Mouse (Mus musculus): ENCODE measurements around the gene Accsl. TPM values are rescaled to one million over a fixed set of nuclear protein-coding genes. Genes with fewer than 3 reads are reported as not detected.
A peak's percentile ranks its signal among the peaks of the same experiment; 100 is the strongest.

Gene Accsl
- polyA plus RNA-seq, 1 experiment, result not detected

GRCm38 (mm10) chr2:93858845-93859244 is 10.1 kb downstream of the Accsl start:
- TF ChIP-seq POLR2A (IDR thresholded peaks at IDR 0.05; ENCODE audit: borderline replicate concordance, extremely low read depth, low read depth, low read length) (no peak), CTCF (IDR thresholded peaks at IDR 0.05; ENCODE audit: insufficient read depth, low read length) (no peak)
- H3K4me3 ChIP-seq (replicated peaks; ENCODE audit: extremely low read depth, low read depth, low read length), result no peak overlapping the region
- 59% methylated on average over 12 of the region's 12 CpGs for WGBS
- no peak for DNase-seq
- H3K4me1 ChIP-seq (ENCODE audit: control insufficient read depth, insufficient read depth, low read length), result no peaks in the 10 kb centered on the region

- TF ChIP-seq POLR2A (IDR thresholded peaks at IDR 0.05; ENCODE audit: borderline replicate concordance, extremely low read depth, low read depth, low read length) (no peak), CTCF (IDR thresholded peaks at IDR 0.05; ENCODE audit: insufficient read depth, low read length) (no peak)
- no peak for DNase-seq
- Histone ChIP-seq H3K4me1 (ENCODE audit: control insufficient read depth, insufficient read depth, low read length) (peaks cover 6% of the 10 kb centered on the region), H3K4me3 (replicated peaks; ENCODE audit: extremely low read depth, low read depth, low read length) (no peak overlapping the region)
- 89% methylated on average over 1 of the region's 1 CpGs for WGBS
Observed at GRCm38 (mm10) chr2:93851303-93851702, 17.7 kb downstream of the Accsl start.

- WGBS, result 29% methylated on average over 13 of the region's 13 CpGs
- Histone ChIP-seq H3K4me1 (ENCODE audit: control insufficient read depth, insufficient read depth, low read length) (peaks cover 6% of the 10 kb centered on the region), H3K4me3 (replicated peaks; ENCODE audit: extremely low read depth, low read depth, low read length) (no peak overlapping the region)
- no peak for DNase-seq
- TF ChIP-seq POLR2A (IDR thresholded peaks at IDR 0.05; ENCODE audit: borderline replicate concordance, extremely low read depth, low read depth, low read length) (no peak), CTCF (IDR thresholded peaks at IDR 0.05; ENCODE audit: insufficient read depth, low read length) (no peak)
Observed at GRCm38 (mm10) chr2:93850317-93850944, 18.5 kb downstream of the Accsl start.

GRCm38 (mm10) chr2:93849505-93850089 is 19.4 kb downstream of the Accsl start, which contains the start of gene Accs:
Accs (minus strand) TSS chr2:93849943.
- H3K4me3 ChIP-seq (replicated peaks; ENCODE audit: extremely low read depth, low read depth, low read length), result peak within 1 kb of the TSS; percentile 71
- under 1% methylated on average over 28 of the region's 28 CpGs for WGBS
- DNase-seq, result peak; percentile 74
- TF ChIP-seq POLR2A (IDR thresholded peaks at IDR 0.05; ENCODE audit: borderline replicate concordance, extremely low read depth, low read depth, low read length) (peak; percentile 31; the same call in 1 of the 2 replicates), CTCF (IDR thresholded peaks at IDR 0.05; ENCODE audit: insufficient read depth, low read length) (peak; percentile 57)
- peaks cover 6% of the 10 kb centered on the region for H3K4me1 ChIP-seq (ENCODE audit: control insufficient read depth, insufficient read depth, low read length)

DNA sequence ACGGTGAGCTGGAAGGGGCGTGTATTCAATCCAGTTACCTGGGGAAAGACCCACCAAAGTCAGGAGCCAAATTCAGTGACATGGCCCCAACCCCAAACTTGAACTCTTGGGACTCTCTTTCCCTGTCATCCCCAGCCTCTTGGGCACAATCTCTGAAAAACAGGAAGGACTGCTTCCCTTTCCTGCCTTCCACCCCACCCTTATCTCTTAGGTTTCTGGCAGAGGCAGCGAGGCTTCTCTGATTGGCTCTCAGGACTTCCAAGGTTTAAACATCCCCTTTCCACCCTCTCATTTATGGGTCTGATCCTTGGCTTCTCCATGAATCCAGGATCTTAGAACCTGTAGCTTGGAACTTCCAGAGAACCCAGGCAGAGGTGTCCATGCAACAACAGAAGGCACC is 27.6 kb downstream of the Accsl start:
- 79% methylated on average over 3 of the region's 3 CpGs for WGBS
- no peak for DNase-seq
- TF ChIP-seq CTCF (IDR thresholded peaks at IDR 0.05; ENCODE audit: insufficient read depth, low read length) (no peak), POLR2A (IDR thresholded peaks at IDR 0.05; ENCODE audit: borderline replicate concordance, extremely low read depth, low read depth, low read length) (no peak)
- H3K4me1 ChIP-seq (ENCODE audit: control insufficient read depth, insufficient read depth, low read length), result no peaks in the 10 kb centered on the region
- H3K4me3 ChIP-seq (replicated peaks; ENCODE audit: extremely low read depth, low read depth, low read length), result no peak overlapping the region

DNA sequence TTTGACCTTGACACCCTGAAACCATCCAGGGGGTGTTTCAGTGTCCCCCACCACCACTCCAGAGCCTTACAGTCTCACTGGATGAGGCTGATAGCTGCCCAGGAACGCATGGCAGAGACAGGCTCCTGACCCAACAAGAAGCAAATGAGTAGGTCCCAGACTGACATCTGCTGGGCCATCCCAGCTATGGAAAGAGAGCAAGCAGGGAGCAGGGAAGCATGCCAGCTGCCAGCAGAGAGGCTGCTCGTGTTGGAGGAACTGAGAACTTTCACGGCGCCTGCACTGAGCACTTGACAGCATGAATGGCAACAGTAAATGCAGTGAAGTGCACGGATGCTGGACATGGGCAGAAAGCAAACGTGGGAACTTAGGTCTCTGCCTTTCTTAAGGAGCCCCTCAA is 28.8 kb downstream of the Accsl start:
- no peak for DNase-seq
- no peak overlapping the region for H3K4me3 ChIP-seq (replicated peaks; ENCODE audit: extremely low read depth, low read depth, low read length)
- no peaks in the 10 kb centered on the region for H3K4me1 ChIP-seq (ENCODE audit: control insufficient read depth, insufficient read depth, low read length)
- TF ChIP-seq POLR2A (IDR thresholded peaks at IDR 0.05; ENCODE audit: borderline replicate concordance, extremely low read depth, low read depth, low read length) (no peak), CTCF (IDR thresholded peaks at IDR 0.05; ENCODE audit: insufficient read depth, low read length) (no peak)
- WGBS, result 79% methylated on average over 6 of the region's 6 CpGs

GRCm38 (mm10) chr2:93838931-93839330 is 30.0 kb downstream of the Accsl start:
- 88% methylated on average over 4 of the region's 4 CpGs for WGBS
- Histone ChIP-seq H3K4me1 (ENCODE audit: control insufficient read depth, insufficient read depth, low read length) (no peaks in the 10 kb centered on the region), H3K4me3 (replicated peaks; ENCODE audit: extremely low read depth, low read depth, low read length) (no peak overlapping the region)
- TF ChIP-seq CTCF (IDR thresholded peaks at IDR 0.05; ENCODE audit: insufficient read depth, low read length), result no peak
- TF ChIP-seq POLR2A (IDR thresholded peaks at IDR 0.05; ENCODE audit: borderline replicate concordance, extremely low read depth, low read depth, low read length), result no peak
- no peak for DNase-seq

DNA sequence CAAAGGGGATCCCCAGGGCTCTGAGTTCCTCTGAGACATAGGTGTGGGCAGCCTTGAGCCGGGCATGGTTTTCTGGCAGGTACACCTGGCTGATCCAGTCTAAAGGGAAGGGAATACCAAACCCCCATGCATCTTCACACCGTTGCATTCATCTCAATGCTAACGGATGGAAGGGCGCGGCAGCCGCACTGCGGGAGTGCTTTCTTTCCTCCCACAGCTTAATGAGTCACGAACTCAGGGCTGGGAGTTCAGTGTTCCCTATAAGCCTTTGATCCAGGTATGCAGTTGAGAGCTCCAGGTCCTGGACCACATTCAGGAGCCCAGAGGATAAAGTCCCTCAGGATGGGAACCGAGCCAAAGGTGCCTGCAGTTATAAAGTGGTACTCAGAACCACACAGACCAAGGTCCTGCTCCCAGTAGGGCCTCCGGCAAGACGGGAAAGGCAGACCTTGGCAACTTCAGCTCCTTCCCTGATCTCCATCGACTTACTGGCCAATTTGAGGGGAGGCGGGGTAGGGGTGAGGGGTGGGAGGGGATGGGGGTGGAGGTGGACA is 32.6 kb downstream of the Accsl start:
- Histone ChIP-seq H3K4me1 (ENCODE audit: control insufficient read depth, insufficient read depth, low read length) (no peaks in the 10 kb centered on the region), H3K4me3 (replicated peaks; ENCODE audit: extremely low read depth, low read depth, low read length) (no peak overlapping the region)
- DNase-seq, result no peak
- 78% methylated on average over 13 of the region's 13 CpGs for WGBS
- TF ChIP-seq POLR2A (IDR thresholded peaks at IDR 0.05; ENCODE audit: borderline replicate concordance, extremely low read depth, low read depth, low read length) (no peak), CTCF (IDR thresholded peaks at IDR 0.05; ENCODE audit: insufficient read depth, low read length) (no peak)

GRCm38 (mm10) chr2:93835596-93835995 is 33.4 kb downstream of the Accsl start:
- no peak for TF ChIP-seq POLR2A (IDR thresholded peaks at IDR 0.05; ENCODE audit: borderline replicate concordance, extremely low read depth, low read depth, low read length)
- no peak for TF ChIP-seq CTCF (IDR thresholded peaks at IDR 0.05; ENCODE audit: insufficient read depth, low read length)
- Histone ChIP-seq H3K4me3 (replicated peaks; ENCODE audit: extremely low read depth, low read depth, low read length) (no peak overlapping the region), H3K4me1 (ENCODE audit: control insufficient read depth, insufficient read depth, low read length) (no peaks in the 10 kb centered on the region)
- 83% methylated on average over 11 of the region's 11 CpGs for WGBS
- no peak for DNase-seq

- Histone ChIP-seq H3K4me3 (replicated peaks; ENCODE audit: extremely low read depth, low read depth, low read length) (no peak overlapping the region), H3K4me1 (ENCODE audit: control insufficient read depth, insufficient read depth, low read length) (peaks cover 5% of the 10 kb centered on the region; the same call in 1 of the 2 replicates)
- TF ChIP-seq CTCF (IDR thresholded peaks at IDR 0.05; ENCODE audit: insufficient read depth, low read length), result peak; percentile 90
- TF ChIP-seq POLR2A (IDR thresholded peaks at IDR 0.05; ENCODE audit: borderline replicate concordance, extremely low read depth, low read depth, low read length), result no peak
- DNase-seq, result peak; percentile 30
- WGBS, result 12% methylated on average over 8 of the region's 8 CpGs
Observed at GRCm38 (mm10) chr2:93823519-93823918, 45.4 kb downstream of the Accsl start.
